Mouse (Mus musculus): ENCODE data around the gene Pbrm1.

Gene Pbrm1

DNA sequence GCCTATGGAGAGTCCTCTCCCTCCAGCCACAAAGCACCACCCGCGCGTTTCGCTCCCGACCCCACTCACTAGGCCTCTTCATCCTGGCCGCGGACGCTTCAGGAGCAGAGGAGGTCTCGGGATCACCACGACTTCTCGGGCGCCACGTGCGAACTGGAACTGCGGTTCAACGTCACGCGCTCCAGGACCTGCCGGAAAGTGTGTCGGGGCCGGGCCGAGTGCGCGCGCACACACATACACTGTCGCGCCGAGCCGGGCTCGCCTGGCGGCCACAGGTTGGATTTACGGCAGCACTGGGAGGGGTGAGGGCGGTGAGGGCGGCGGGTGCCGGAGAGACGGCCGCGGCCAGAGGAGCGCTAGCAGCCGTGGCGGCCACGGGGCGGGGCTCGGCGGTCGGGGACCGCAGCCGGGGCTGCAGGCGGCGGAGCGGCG is at the start of gene Pbrm1, which contains the start of gene Gnl3:
Pbrm1 (plus strand) TSS at position 279 of the 432 bp plus-strand sequence.
Gnl3 (minus strand) TSS at position 293 of the 432 bp plus-strand sequence.
- peak; percentile 93 to 95 for DNase-seq (ENCODE audit: low spot score in 2 of 2)

DNA sequence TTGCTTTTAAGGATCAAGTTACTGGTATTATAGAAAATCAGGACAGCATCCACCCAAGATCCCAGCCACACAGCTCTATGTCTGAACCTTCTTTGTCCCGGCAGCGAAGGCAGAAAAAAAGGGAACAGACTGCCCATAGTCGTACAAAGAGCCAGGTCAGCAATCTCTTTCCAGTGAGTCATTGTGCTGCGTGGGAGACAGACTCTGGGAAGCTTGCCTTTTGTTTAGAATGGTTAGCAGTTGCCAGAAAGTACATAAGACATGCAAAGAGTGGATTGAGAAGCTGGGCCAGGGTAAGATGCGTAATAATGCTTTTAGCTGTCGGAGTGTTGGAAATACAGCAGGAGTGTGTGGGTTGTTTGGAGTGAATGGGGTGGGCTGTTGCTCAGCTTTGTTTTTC is 44.7 kb upstream of the Pbrm1 start:
- peak; percentile 10 to 39 for DNase-seq (ENCODE audit: low spot score in 2 of 2)

DNA sequence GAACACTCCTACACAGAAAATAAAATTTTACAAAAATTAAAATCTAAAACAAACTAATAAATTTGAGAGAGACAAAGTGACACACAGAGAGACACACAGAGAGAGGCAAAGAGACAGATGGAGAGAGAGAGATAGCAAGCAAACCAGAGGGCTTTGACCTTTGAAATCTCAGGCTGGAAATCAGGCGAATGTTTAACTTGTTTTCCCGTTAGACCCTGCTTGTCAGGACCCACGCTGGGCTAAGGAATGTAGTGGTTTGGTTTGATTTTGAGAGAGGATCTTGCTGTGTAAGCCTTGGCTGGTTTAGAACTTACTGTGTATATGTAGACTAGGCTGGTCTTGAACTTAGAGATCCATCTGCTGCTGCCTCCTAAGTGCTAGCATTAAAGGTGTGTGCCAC is 42.7 kb upstream of the Pbrm1 start:
- DNase-seq (ENCODE audit: low spot score in 2 of 2), result no peak

DNA sequence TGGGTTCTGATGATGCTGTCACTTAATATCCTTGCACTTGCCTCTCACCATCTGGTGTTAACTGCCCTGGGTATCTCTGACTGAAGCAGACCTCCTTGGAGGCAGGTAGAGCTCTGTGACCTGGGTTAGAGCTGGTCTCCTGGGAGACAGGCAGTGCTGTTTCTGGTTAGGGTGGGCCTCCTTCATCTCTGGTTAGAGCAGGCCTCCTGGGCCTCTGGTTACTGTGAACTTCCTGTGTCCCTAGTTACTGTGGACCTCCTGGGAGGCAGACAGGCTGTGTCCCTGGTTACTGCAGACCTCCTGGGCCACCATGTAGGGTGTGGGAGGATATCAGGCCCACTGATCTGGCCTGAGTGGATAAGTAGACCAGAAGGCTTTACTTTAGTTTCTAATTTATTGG is 22.5 kb upstream of the Pbrm1 start:
- DNase-seq (ENCODE audit: low spot score in 2 of 2), result no peak

DNA sequence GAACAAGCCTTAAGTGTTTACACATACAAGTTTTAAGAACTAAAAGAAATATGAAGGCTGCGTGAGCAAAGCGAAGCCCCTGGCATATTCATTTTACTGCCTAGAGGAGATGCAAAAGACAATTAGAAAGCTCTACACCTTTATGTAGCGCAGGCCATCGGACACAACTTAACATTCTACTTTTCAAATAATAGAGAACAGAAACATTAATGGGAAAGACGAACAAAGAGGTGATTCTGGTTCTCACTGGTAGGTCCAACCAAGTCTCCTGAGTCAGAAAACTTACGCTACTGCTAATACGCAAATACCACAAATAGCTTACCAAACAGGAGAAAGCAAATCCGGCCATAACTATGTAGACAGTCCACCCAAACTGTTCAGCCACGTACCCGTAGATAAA is 18.6 kb upstream of the Pbrm1 start:
- DNase-seq (ENCODE audit: low spot score in 2 of 2), result no peak

DNA sequence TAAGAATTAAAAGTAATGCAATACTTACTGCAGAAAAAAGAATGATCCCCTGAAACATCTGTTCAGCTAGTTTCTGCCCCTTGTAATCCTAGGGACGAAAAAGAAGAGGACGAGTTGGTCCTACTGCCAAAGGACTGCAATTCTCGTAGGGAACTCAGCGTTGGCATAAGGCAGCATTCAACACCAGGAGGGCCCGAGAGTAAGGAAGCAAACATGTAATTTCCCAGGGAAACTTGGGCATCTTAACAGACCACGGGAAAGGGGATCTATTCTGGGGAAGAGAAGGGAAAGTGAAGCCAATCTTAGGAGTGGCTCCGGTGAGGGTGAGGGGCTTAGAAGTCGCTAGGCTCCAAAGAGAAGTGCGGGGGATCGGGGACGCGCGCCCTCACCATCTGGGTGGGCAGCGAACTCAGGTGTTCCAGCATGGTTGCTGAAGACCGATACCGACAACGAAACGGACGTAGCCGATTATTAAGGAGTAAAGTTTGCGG is 18.1 kb upstream of the Pbrm1 start:
- DNase-seq (ENCODE audit: low spot score in 2 of 2), result no peak

DNA sequence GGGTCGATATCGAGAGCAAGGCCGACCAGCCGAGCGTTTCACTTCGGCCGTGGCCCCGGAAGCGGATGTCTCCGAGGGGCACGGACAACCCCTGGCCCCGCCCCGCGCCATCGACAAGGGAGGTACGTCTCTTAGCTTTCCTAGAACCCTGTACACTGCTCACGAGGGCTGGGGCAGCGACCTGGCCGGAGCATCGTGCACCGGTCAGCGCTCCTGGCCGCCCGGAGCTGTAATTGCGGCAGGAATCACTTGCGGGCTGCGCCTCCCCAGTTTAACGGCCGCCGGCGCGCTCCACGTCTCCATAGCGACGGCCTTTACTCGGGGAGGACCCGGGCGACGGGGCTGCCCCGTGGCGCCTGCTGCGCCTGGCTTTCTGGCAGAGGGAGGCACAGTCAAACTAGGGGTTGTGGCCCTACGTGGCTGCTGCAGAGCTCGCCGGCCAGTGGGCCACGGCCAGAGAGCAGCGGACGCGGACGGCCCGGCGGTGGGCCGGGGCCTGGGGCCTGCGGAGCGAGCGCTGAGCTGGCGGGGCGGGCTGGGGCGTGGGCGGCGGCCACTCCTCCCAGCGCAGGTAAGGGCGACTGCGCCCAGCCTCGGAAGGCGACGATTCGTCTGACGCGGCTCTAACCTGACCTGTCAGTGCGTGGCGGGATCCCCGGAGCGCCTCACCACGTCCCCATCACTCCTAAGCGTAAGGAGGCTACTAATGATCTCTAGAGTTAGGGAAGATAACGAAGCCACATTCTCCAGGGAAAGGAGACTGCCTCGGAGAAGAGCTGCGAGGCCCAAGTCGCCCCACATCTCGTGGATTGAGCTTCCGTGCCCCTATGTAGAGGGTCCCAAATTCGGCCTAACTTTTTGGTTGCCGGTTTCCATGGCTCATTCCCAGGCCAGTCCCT is 17.4 kb upstream of the Pbrm1 start, which contains the start of the genes Glt8d1 and Spcs1:
Glt8d1 (plus strand) TSS at position 94 of the 899 bp plus-strand sequence.
Spcs1 (minus strand) TSS at position 366 of the 899 bp plus-strand sequence.
- DNase-seq (ENCODE audit: low spot score in 2 of 2), result peak; percentile 79

DNA sequence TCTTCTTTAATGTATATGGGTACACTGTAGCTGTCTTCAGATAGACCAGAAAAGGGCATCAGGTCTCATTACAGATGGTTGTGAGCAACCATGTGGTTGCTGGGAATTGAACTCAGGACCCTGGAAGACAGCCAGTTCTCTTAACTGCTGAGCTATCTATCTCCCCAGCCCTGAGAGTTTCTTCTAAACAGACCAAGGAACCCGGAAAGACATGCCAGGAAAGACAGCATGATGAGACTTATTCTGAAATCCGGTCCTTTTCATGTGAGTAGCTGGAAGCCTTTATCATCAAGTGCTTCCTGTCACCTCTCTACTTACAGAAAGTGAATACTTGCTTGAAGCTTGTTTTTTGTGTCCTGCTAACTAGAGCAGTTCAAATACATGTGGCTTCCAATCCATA is 14.4 kb upstream of the Pbrm1 start:
- DNase-seq (ENCODE audit: low spot score in 2 of 2), result no peak

DNA sequence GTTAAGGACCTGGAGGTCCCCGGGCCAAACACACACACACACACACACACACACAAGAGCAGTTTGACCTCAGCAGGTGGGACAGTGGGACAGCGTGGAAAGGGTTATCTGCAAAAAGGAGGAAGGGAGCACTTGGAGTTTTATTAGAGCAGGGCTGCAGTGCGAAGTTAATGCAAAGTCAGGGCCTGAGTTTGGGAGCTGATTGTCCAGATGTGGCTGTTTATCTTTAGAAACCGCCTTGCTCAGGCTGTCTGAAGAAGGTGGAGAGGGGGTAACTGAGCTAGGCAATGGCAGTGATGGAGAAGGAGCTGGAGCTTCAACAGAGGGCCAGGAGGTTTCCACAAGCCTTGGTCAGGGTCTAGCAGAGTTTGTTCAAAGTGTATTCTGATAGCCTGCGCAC is 12.2 kb upstream of the Pbrm1 start:
- DNase-seq (ENCODE audit: low spot score in 2 of 2), result no peak

DNA sequence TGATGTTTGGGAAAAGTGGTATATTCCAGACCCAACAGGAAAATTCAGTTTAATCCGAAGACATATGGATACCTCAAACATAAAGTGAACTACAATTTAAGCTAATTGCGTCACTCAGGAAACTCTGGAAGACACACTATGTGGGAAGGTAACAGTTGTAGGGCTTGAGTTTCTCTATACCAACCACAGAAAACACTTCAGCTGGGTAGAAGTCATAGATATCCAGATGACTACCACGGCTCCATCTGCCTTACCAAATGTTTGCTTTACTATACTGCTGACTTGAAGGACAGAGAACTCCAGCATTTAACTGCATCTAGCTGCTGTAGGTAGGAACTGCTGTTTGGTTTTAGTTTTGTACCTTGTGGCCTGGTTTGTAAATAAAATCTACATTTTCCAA is 7.3 kb upstream of the Pbrm1 start:
- no peak for DNase-seq (ENCODE audit: low spot score in 2 of 2)

DNA sequence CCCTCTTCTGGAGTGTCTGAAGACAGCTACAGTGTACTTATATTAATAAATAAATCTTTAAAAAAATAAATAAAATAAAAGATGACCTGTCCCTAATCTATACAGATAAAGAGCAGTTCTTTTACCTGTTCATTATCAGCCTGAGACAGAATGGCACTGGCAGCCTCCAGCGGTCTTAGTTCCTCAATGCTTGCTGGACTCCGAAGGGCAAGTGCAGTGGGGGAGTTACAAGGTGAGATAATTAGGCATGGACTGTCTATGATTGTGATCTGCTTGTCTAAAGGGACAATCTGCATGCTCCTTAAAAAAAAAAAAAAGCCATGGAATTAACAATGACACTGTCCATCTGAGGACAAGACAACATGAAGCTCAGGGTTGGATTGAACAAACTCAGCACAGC is 5.0 kb upstream of the Pbrm1 start:
- DNase-seq (ENCODE audit: low spot score in 2 of 2), result no peak

DNA sequence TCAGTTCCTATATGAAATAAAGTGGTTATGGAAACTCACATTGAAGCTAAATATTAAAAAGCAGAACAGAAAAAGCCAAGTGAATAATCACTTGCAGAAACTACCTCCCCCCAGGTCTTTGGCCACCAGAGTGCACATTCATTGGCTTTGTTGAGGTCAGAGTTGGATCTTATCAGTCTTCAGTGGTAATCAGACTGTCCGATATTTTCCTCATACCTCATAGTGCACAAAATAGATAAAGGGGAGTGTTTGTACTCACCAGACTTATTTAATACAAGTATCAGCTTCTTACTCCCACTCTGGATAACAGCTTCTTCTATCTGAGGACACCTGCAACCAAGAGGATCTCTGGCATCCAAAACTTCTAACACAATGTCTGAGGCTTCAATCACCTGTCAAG is 2.9 kb upstream of the Pbrm1 start:
- DNase-seq (ENCODE audit: low spot score in 2 of 2), result no peak

DNA sequence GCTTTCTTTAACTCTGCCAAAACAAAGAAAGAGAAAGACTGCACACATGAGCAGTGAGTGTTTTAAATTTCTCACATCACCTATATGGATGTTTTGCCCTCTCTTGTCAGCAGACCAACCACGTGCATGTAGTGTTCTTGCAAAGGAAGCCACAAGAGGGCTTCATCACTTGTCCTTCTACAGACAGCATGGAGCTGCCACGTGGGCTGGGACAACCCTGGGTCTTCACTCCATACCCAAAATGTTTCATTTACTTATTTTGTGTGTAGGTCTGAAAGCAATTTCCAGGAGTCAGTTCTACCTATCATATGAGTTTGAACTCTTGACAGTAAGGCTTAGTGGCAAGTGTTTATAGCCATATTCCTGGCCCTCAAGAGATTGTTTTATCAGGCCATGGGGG is 1.1 kb upstream of the Pbrm1 start:
- DNase-seq (ENCODE audit: low spot score in 2 of 2), result no peak

DNA sequence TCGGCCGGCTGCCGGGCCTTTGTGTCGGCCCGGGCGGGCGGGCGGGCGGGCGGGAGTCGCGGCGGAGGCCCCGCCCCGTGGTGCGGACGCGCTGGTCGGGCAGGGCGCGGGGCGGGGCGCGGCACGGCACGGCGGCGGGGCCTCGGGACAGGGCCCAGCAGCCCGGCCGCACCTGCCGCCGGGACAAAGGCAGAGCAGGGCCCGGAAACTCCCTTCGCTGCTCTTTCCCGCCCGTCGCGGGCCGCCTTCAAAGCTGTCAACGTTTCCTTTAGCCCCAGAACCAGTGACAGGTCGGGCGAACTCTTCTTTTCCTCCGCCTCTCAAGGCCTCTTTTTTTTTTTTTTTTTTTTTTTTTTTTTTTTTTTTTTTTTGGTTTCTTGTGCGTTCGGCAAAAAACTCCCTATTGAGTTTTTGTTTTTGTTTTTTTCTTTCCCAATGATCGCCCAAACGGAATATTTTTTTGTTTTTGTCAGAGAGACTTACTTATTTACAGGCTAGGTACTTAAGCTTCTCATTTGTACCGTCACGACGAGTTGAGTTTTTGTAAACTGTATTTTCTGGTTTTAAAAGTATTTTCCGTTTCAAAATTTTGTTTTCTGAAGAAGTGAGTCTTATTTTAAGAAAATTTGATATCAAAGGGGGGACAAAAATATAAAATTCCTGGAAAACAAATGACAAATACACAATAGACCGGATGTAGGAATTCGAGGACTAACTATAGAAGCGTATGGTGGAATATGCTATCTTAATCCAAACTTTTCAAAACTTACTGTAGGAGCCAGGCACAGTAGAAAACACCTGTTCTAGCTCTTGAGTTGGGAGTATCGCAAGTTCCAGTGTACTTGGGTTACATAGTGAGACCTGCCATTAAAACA is 630 bp downstream of the Pbrm1 start:
- peak in 1 of 2 experiments; percentile 38 for DNase-seq (ENCODE audit: low spot score in 2 of 2)

DNA sequence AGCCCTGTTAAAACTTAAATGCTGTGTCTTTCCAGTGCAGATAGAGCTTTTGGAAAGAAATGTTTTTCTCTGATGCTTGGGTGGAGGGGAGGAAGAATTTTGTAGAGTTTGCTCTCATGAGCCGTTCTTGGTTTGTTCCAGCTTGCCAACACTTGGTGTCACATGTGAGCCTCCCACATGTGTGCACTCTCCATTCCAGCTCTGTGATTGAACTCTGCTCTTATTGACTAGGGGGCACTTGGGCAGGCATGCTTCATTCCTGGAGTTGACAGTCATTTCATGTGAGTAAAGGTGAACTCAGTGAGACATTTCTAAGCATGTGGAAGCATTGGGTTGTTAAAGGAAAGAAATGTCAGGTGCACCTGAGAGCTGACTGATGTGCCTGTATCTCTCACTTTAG is 3.6 kb downstream of the Pbrm1 start:
- no peak for DNase-seq (ENCODE audit: low spot score in 2 of 2)

DNA sequence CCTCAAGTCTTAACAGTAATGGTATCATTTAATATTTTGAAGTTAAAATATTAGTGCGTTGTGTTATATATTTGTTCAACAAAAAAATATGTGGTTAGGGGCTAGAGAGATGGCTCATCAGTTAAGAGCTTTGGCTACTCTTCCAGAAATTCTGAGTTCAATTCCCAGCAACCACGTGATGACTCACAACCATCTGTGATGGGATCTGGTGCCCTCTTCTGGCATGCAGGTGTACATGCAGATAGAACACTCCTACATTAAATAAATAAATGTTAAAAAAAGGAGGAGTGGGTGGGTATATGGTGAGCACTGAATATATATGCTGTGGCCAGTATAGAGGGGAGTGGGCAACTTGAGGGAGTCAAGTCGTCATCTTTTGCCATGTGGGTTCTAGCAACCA is 6.8 kb downstream of the Pbrm1 start:
- no peak for DNase-seq (ENCODE audit: low spot score in 2 of 2)

DNA sequence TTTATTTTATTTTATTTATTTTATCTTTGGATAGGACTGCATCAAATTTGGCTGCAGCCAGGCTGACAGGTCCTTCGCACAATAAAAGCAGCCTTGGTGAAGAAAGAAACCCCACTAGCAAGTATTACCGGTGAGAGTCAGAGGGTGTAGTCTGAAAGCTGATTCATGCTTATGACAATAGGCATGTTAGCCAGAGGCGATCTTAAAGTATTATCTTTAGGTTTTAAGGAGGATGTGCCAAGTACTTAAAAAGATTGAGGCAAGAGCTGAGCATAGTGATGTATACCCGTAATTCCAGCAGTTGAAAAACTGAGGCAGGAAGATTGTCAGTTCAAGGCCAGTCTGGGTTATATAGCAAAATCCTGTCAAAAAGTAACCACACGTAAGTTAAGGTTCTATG is 26.4 kb downstream of the Pbrm1 start:
- no peak for DNase-seq (ENCODE audit: low spot score in 2 of 2)

DNA sequence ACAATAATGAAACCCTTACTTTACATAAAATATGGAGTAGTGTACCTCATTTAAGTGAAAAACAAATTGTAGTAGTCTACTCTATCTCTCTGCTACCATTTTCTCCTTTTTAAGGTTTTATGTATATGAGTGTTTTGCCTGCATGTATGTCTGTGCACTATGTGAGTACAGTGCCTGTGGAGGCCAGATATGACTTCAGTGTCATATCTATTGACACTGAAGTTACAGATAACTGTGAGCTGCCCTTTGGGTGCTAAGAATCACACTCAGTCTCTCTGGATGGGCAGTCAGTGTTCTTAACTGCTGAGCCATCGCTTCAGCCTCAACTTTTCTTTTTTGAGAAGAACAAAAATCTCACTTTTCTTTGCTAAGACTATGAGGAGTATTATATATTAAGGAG is 26.9 kb downstream of the Pbrm1 start:
- DNase-seq (ENCODE audit: low spot score in 2 of 2), result no peak

DNA sequence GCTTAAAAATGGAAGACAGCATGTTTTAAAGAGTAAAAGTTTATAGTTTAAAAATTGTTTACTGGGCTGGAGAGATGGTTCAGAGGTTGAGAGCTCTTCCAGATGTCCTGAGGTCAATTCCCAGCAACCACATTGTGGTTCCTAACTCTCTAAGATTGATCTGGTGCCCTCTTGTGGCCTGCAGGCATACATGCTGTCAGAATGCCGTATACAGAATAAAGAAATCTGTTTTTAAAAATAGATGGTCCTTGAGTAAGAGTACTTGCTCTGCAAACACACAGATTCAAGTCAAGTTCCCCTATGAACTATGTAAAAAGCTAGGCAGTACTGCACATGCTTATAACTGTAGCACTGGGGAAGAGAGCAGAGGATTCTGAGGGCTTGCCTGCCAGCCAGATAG is 43.3 kb downstream of the Pbrm1 start:
- no peak for DNase-seq (ENCODE audit: low spot score in 2 of 2)

DNA sequence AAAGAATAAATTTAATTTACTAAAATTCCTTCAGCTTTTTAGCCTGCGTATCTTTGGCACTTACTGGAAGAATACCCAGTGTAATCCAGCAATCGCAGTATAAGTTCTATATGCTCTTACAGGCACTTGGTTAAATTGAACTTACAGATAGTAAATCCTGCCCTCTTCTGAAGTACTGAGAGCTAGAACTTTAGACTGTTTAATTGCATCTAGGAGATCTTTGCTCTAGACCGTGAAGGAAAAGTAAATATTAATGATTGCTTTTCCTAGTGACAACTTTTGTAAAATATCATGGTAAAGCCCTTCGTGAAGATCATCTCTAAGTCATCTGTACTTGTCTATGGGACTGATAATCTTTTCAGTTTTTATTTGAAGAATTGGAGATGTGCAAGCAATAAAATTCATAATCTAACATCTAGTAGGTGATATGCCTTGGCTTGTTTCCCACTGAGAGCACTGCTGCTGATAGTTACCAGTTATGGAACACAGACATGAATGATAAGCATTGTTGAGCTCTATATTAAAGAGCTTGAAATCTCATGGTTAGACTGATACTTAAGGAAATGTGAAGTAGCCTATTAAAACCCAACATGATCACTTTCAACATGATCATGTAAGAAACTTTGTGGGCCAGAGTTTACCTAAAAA is 50.3 kb downstream of the Pbrm1 start:
- no peak for DNase-seq (ENCODE audit: low spot score in 2 of 2)

DNA sequence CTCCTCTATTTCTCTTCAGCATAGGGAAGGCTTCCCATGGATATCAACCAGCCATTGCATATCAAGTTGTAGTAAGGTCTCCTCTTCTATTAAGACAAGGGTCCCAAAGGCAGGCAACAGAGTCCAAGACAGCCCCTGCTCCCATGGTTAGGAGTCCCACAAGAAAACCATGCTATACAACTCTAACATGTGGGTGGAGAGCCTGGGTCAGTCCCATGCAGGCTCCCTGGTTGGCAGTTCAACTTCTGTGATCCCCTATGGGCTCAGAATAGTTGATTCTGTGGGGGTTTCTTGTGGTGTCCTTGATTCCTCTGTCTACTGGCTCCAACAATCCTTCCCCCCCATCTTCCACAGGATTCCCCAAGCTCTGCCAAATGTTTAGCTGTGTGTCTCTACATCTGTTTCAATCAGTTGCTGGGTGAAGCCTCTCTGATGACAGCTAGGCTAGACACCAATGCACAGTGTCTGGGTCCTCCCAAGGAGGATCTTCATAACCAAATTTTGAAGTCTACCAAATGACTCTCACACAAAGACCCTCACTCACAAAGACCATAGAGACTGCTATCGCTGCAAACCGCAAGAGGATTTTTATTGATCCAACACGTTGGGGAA is 59.8 kb downstream of the Pbrm1 start:
- no peak for DNase-seq (ENCODE audit: low spot score in 2 of 2)

Data from frontal cortex, postnatal 25 days (tissue).